Mouse (Mus musculus) intestine, embryonic 14.5 days (tissue): Measurements from ENCODE around the gene Ccdc30. TPM values are rescaled to one million over a fixed set of nuclear protein-coding genes. Genes with fewer than 3 reads are reported as not detected.

Source experiments
- ATAC-seq: fragments of 200-750 bp; cut with Nextera tagmentation; replicated peaks from 2 replicates; pipeline ENCODE4 v1.8.0; 2017; ENCODE audit warnings: low read depth, moderate number of reproducible peaks, moderate TSS enrichment, moderate library complexity; ENCODE audit not compliant: low FRiP score, low TSS enrichment
- DNase-seq: peaks from one replicate; pipeline ENCODE4 v3.0.0-alpha.2; 2018; ENCODE audit warnings: low spot score
- H3K27ac ChIP-seq: fragments of 300-500 bp; sonication (generic); 2 replicates; pipeline ENCODE4 v1.5.1; 2014; ENCODE audit warnings: low read depth, mild to moderate bottlenecking, control low read depth
- H3K27me3 ChIP-seq: fragments of 300-500 bp; sonication (generic); replicated peaks from 2 replicates; pipeline ENCODE4 v1.6.1; 2014; ENCODE audit warnings: low read length, control low read depth; ENCODE audit not compliant: control insufficient read depth, insufficient read depth
- H3K36me3 ChIP-seq: fragments of 300-500 bp; sonication (generic); 2 replicates; pipeline ENCODE4 v1.6.1; 2014; ENCODE audit warnings: low read length, control low read depth; ENCODE audit not compliant: control insufficient read depth, insufficient read depth
- H3K4me1 ChIP-seq: fragments of 300-500 bp; sonication (generic); replicated peaks from 2 replicates; pipeline ENCODE4 v1.6.1; 2014; ENCODE audit warnings: low read length, control low read depth, mixed read lengths; ENCODE audit not compliant: control insufficient read depth, insufficient read depth
- H3K4me2 ChIP-seq: fragments of 300-500 bp; sonication (generic); 2 replicates; pipeline ENCODE4 v1.6.1; 2014; ENCODE audit warnings: low read length
- H3K4me3 ChIP-seq: fragments of 300-500 bp; sonication (generic); 2 replicates; pipeline ENCODE4 v1.5.1; 2014; ENCODE audit warnings: low read depth, low read length, control low read depth, mixed read lengths
- H3K9ac ChIP-seq: fragments of 300-500 bp; sonication (generic); 2 replicates; pipeline ENCODE4 v1.6.1; 2014; ENCODE audit warnings: mild to moderate bottlenecking, low read length
- H3K9me3 ChIP-seq: fragments of 300-500 bp; sonication (generic); 2 replicates; pipeline ENCODE4 v1.6.1; 2016; ENCODE audit warnings: low read length, control low read depth; ENCODE audit not compliant: control insufficient read depth
- WGBS: fragments of 180-500 bp; shearing (Covaris S2); extraction: QIAGEN DNeasy Blood & Tissue Kit; methylation state at CpG from one replicate; pipeline ENCODE4 v1.1.7; 2014; 5-methylcytosine and 5-hydroxymethylcytosine counted together
- polyA plus RNA-seq: library from polyadenylated mRNA; unstranded; fragments of >200 nt; fragmentation: Nextera tagmentation; extraction: Ambion mirVana; gene quantifications from 2 replicates; pipeline ENCODE4 v1.2.1, GENCODE M21; 2014

Gene Ccdc30
- polyA plus RNA-seq, 1 experiment from 2014 or later = 5.1 TPM

- H3K4me3 ChIP-seq = no peak overlapping the region
- no peak overlapping the region for H3K4me2 ChIP-seq
- DNase-seq (no peak), ATAC-seq (no peak)
- no peaks in the 10 kb centered on the region for H3K4me1 ChIP-seq
- 71% methylated on average over 1 of the region's 1 CpGs for WGBS
- no peaks in the 10 kb centered on the region for H3K27me3 ChIP-seq
- H3K27ac ChIP-seq = no peak overlapping the region
- H3K9me3 ChIP-seq = no peaks in the 10 kb centered on the region
- no peak overlapping the region for H3K9ac ChIP-seq
- H3K36me3 ChIP-seq = peaks cover 86% of the 10 kb centered on the region
Measured at GRCm38 (mm10) chr4:119274627-119275026, 140.7 kb downstream of the Ccdc30 start.

Other genes starting within 250 kb of the Ccdc30 start
- 6.7 and 7.7 TPM in 2 replicates for gene Zfp691, start 241.3 kb downstream of the Ccdc30 start, polyA plus RNA-seq
- gene Ermap, start 225.5 kb downstream of the Ccdc30 start, polyA plus RNA-seq = 0.34 and 0.42 TPM in 2 replicates
- 143 and 144 TPM in 2 replicates for gene Svbp, start 220.2 kb downstream of the Ccdc30 start, polyA plus RNA-seq
- not detected in 2 replicates for gene Tmem269, start 197.3 kb downstream of the Ccdc30 start, polyA plus RNA-seq
- 27.0 and 28.4 TPM in 2 replicates for gene AU022252, start 182.8 kb downstream of the Ccdc30 start, polyA plus RNA-seq
- 35.7 and 38.2 TPM in 2 replicates for gene P3h1, start 182.6 kb downstream of the Ccdc30 start, polyA plus RNA-seq
- not detected in 2 replicates for gene Cldn19, start 160.1 kb downstream of the Ccdc30 start, polyA plus RNA-seq
- 678 and 713 TPM in 2 replicates for gene Ybx1, start 120.9 kb downstream of the Ccdc30 start, polyA plus RNA-seq
- 106 and 110 TPM in 2 replicates for gene Ppih, start 95.0 kb downstream of the Ccdc30 start, polyA plus RNA-seq
- gene Ppcs, start 6.9 kb upstream of the Ccdc30 start, polyA plus RNA-seq = 36.5 and 39.8 TPM in 2 replicates
- gene Zmynd12, start 7.3 kb upstream of the Ccdc30 start, polyA plus RNA-seq = 0.12 and 0.28 TPM in 2 replicates
- 1.0 and 1.4 TPM in 2 replicates for gene Rimkla, start 77.1 kb upstream of the Ccdc30 start, polyA plus RNA-seq
- 21.2 and 23.8 TPM in 2 replicates for gene Foxj3, start 121.5 kb upstream of the Ccdc30 start, polyA plus RNA-seq
- 4.4 and 6.1 TPM in 2 replicates for gene Frg2f1, start 124.0 kb upstream of the Ccdc30 start, polyA plus RNA-seq
- gene Guca2a, start 222.2 kb upstream of the Ccdc30 start, polyA plus RNA-seq = 50.8 and 60.3 TPM in 2 replicates
- gene Guca2b, start 243.4 kb upstream of the Ccdc30 start, polyA plus RNA-seq = 5.1 and 8.7 TPM in 2 replicates